Mouse (Mus musculus) hindbrain, embryonic 10.5 days (tissue): ENCODE data around the gene Plppr4. TPM values are rescaled to one million over a fixed set of nuclear protein-coding genes. Genes with fewer than 3 reads are reported as not detected.

Experiments
- DNase-seq: peaks from one replicate; pipeline ENCODE4 v3.0.0-alpha.2; 2017; ENCODE audit warnings: low spot score
- H3K27ac ChIP-seq: fragments of 300-500 bp; sonication (generic); 2 replicates; pipeline ENCODE4 v1.5.1; 2016; ENCODE audit warnings: mild to moderate bottlenecking, moderate library complexity
- H3K27me3 ChIP-seq: fragments of 300-500 bp; sonication (generic); 2 replicates; pipeline ENCODE4 v1.6.1; 2016; ENCODE audit warnings: mild to moderate bottlenecking; ENCODE audit not compliant: poor library complexity, insufficient read depth, severe bottlenecking
- H3K36me3 ChIP-seq: fragments of 300-500 bp; sonication (generic); 2 replicates; pipeline ENCODE4 v1.6.1; 2016; ENCODE audit warnings: mild to moderate bottlenecking, moderate library complexity
- H3K4me1 ChIP-seq: fragments of 300-500 bp; sonication (generic); replicated peaks from 2 replicates; pipeline ENCODE4 v1.6.1; 2016; ENCODE audit warnings: mild to moderate bottlenecking
- H3K4me3 ChIP-seq: fragments of 300-500 bp; sonication (generic); 2 replicates; pipeline ENCODE4 v1.5.1; 2016; ENCODE audit warnings: mild to moderate bottlenecking, moderate library complexity
- H3K9me3 ChIP-seq: fragments of 300-500 bp; sonication (generic); 2 replicates; pipeline ENCODE4 v1.6.1; 2016; ENCODE audit warnings: mild to moderate bottlenecking, moderate library complexity
- WGBS: fragments of 180-500 bp; shearing (Covaris S2); methylation state at CpG from one replicate; pipeline ENCODE4 v1.1.7; 2016; 5-methylcytosine and 5-hydroxymethylcytosine counted together
- polyA plus RNA-seq: library from polyadenylated mRNA; unstranded; fragments of >200 nt; fragmentation: Nextera tagmentation; extraction: Ambion mirVana; gene quantifications from 2 replicates; pipeline ENCODE4 v1.2.1, GENCODE M21; 2016

The Plppr4 gene
- polyA plus RNA-seq, 1 experiment from 2014 or later = 1.0 TPM

DNA sequence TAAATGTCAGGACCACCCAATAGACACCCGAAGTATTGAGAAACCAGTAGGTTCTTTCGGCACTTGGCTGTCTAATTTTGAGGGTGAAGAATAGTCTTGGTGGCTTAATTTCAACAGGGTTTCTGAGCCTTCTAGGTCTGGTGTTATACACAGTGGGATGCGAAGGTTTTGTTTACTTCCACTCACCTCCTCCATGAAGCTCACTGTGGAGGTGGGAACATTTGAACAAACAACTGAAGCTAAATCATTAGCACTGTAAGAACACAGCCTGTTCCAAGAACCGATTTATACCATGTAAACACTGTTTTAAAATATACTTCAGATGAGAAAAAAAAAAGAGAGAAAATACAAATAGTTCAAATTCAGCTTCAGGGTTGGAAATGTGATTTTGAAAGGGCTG lies 47.3 kb downstream of the Plppr4 start:
- Histone ChIP-seq H3K9me3 (no peaks in the 10 kb centered on the region), H3K36me3 (no peaks in the 10 kb centered on the region), H3K27ac (no peak overlapping the region), H3K4me3 (no peak overlapping the region), H3K4me1 (no peaks in the 10 kb centered on the region), H3K27me3 (no peaks in the 10 kb centered on the region)
- no peak for DNase-seq
- WGBS = 90% methylated on average over 4 of the region's 4 CpGs

GRCm38 (mm10) chr3:117312097-117312496 lies 48.6 kb downstream of the Plppr4 start:
- WGBS = 91% methylated on average over 7 of the region's 7 CpGs
- Histone ChIP-seq H3K4me1 (no peaks in the 10 kb centered on the region), H3K4me3 (no peak overlapping the region), H3K9me3 (no peaks in the 10 kb centered on the region), H3K27me3 (no peaks in the 10 kb centered on the region), H3K36me3 (no peaks in the 10 kb centered on the region), H3K27ac (no peak overlapping the region)
- DNase-seq = no peak

DNA sequence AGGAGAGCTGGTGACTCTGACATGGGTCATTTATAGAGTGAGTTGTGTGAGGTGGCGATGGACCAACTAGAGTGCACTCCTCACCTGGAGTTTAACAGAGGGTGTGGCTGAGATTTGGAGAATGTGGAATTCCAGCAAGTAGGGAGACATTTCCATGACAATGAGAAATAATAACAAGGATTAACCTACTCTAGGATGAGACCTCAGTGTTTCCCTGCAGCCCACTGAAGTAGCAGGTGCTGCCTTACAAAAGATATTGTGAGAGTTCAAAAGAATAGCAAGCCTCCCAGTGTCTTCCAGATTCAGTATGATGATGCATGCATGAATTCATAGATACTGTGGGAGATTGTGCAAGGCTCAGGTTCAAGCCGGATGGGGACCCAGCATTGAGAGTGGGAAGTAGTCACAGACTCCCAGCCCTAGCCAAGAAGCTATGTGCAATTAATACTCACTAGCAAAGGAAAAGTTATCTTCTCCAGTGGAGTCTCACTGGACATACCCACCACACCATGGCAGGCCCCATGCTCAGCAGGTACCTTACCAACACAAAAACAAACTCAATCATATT lies 49.8 kb downstream of the Plppr4 start:
- Histone ChIP-seq H3K4me3 (no peak overlapping the region), H3K36me3 (no peaks in the 10 kb centered on the region), H3K9me3 (no peaks in the 10 kb centered on the region), H3K27ac (no peak overlapping the region), H3K4me1 (no peaks in the 10 kb centered on the region), H3K27me3 (no peaks in the 10 kb centered on the region)
- 86% methylated on average over 2 of the region's 2 CpGs for WGBS
- no peak for DNase-seq

GRCm38 (mm10) chr3:117309580-117309910 lies 51.1 kb downstream of the Plppr4 start:
- 90% methylated on average over 3 of the region's 3 CpGs for WGBS
- Histone ChIP-seq H3K9me3 (no peaks in the 10 kb centered on the region), H3K27me3 (no peaks in the 10 kb centered on the region), H3K4me3 (no peak overlapping the region), H3K27ac (no peak overlapping the region), H3K4me1 (no peaks in the 10 kb centered on the region), H3K36me3 (no peaks in the 10 kb centered on the region)
- DNase-seq = no peak

- Histone ChIP-seq H3K4me3 (no peak overlapping the region), H3K4me1 (no peaks in the 10 kb centered on the region), H3K27ac (no peak overlapping the region), H3K9me3 (no peaks in the 10 kb centered on the region), H3K36me3 (no peaks in the 10 kb centered on the region), H3K27me3 (no peaks in the 10 kb centered on the region)
- DNase-seq = no peak
- 89% methylated on average over 3 of the region's 3 CpGs for WGBS
Observed at GRCm38 (mm10) chr3:117308895-117309579, 51.6 kb downstream of the Plppr4 start.

DNA sequence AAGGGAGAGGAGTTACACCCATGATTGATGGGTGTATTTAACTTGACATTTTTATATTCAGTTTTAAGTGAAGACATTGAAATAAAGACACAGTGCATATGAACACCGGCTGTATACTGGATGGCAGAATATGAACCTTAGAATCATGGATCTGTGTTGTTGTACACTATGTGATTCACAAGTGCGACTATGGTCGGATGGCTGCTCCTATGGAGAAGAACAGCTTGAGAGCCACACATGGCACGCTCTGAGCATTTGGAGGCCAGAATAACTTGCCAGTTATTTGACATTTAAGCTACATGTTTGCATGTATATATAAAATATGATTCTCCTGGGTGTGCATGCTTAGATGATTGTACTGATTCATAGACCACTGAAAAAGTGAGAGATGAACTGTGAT lies 53.1 kb downstream of the Plppr4 start:
- Histone ChIP-seq H3K4me1 (no peaks in the 10 kb centered on the region), H3K4me3 (no peak overlapping the region), H3K27me3 (no peaks in the 10 kb centered on the region), H3K36me3 (no peaks in the 10 kb centered on the region), H3K9me3 (no peaks in the 10 kb centered on the region), H3K27ac (no peak overlapping the region)
- 91% methylated on average over 4 of the region's 4 CpGs for WGBS
- no peak for DNase-seq

DNA sequence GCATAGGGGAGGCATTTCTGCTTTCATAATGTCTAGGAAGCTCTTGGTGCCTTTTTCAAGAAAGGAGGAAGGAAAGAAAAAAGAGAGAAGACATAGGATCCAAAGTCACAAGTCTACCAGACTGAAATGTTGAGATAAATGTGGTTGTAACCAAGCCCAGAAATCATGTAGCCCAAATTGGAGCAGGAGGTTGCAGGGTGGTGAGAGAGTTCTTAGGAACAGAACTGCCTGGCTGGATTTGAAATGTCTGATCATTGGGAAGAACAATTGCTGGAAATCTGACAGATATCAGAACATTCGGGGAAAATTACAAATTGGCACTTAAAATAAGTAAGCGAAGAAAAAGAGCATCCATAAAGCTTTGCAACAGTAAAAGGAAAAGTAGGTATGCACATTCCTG lies 56.6 kb downstream of the Plppr4 start:
- Histone ChIP-seq H3K36me3 (no peaks in the 10 kb centered on the region), H3K27me3 (no peaks in the 10 kb centered on the region), H3K4me3 (no peak overlapping the region), H3K9me3 (no peaks in the 10 kb centered on the region), H3K27ac (no peak overlapping the region), H3K4me1 (no peaks in the 10 kb centered on the region)
- no peak for DNase-seq
- 89% methylated on average over 2 of the region's 2 CpGs for WGBS

DNA sequence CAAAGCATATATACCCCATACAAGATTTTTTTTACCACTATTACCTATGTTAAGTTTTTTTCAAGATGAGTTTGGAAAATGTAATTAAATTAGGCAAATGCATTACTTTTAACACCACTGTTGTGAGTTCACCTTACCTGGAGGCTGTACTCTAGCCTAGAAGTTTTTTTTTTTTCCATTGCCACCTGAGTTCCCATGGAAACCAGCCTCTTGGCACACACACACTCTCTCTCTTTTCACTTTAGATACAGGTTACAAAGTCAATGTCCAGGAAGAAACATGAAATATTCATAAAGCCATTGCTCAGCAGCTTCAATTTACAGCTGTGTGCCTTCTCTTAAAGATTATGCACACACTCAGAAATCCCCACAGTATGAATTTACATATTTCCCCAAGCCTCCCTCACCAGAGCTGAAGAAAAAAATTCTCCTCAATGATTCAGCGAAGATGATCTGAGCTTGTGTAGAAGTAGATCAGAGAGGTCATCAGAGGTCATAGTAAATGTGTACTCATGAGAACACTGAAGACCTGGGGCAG lies 59.9 kb downstream of the Plppr4 start:
- no peaks in the 10 kb centered on the region for H3K4me1 ChIP-seq
- no peak for DNase-seq
- WGBS = 72% methylated on average over 1 of the region's 1 CpGs

DNA sequence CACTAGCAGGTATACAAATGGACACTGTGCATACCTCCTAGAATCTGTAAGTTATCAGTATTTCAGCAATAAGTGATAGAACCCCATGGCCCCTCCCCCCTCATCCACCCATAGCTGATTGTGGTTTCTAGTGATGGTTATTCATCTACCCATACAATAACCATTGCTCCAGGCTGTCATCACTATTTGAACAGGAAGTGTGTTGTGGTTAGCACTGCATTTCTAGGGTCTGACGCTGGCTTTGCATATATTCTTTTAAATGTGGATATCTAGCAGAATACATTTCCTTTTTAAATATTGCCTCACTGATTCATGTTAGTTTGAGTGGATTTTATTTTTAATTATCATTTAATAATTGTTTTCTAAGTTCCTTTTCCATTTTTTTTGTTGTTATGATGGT lies 62.9 kb downstream of the Plppr4 start:
- Histone ChIP-seq H3K27ac (no peak overlapping the region), H3K27me3 (no peaks in the 10 kb centered on the region), H3K36me3 (no peaks in the 10 kb centered on the region), H3K4me1 (no peaks in the 10 kb centered on the region), H3K4me3 (no peak overlapping the region), H3K9me3 (no peaks in the 10 kb centered on the region)
- DNase-seq = no peak
- WGBS = 89% methylated on average over 1 of the region's 1 CpGs

More for the DNA sequence above, 59.9 kb downstream of the Plppr4 start:
- Histone ChIP-seq H3K9me3 (no peaks in the 10 kb centered on the region), H3K4me3 (no peak overlapping the region), H3K27me3 (no peaks in the 10 kb centered on the region), H3K36me3 (no peaks in the 10 kb centered on the region), H3K27ac (no peak overlapping the region)

- Histone ChIP-seq H3K4me1 (no peaks in the 10 kb centered on the region), H3K36me3 (no peaks in the 10 kb centered on the region), H3K9me3 (no peaks in the 10 kb centered on the region), H3K4me3 (no peak overlapping the region), H3K27ac (no peak overlapping the region), H3K27me3 (no peaks in the 10 kb centered on the region)
- WGBS = 88% methylated on average over 2 of the region's 2 CpGs
- DNase-seq = no peak
Observed at GRCm38 (mm10) chr3:117294308-117294925, 66.3 kb downstream of the Plppr4 start.

Other genes with a start within 250 kb of the Plppr4 start
- 0.06 and 0.34 TPM in 2 replicates for gene Plppr5, start 214.0 kb upstream of the Plppr4 start, polyA plus RNA-seq